Mouse (Mus musculus): ENCODE measurements at regions not wholly inside any gene's neighbourhood (a gene's known extent, or its start where the extent isn't known, plus 50 kb on each side); places are given as distances from the start of the nearest gene placed in this dataset.

GRCm38 (mm10) chr8:54330106-54330505 lies 199.3 kb upstream of the Asb5 start:
- no peak overlapping the region for H3K9ac ChIP-seq (ENCODE audit: low read length)
- H3K27me3 ChIP-seq (ENCODE audit: control insufficient read depth, insufficient read depth, low read length) = no peaks in the 10 kb centered on the region
- 89% methylated on average over 1 of the region's 1 CpGs for WGBS
- DNase-seq (ENCODE audit: low spot score) (no peak), ATAC-seq (replicated peaks; ENCODE audit: low FRiP score) (no peak)
- no peak overlapping the region for H3K27ac ChIP-seq (ENCODE audit: low read depth, low read length)
- H3K36me3 ChIP-seq (ENCODE audit: control insufficient read depth, insufficient read depth, low read length) = no peaks in the 10 kb centered on the region
- no peaks in the 10 kb centered on the region for H3K4me1 ChIP-seq (replicated peaks; ENCODE audit: control insufficient read depth, insufficient read depth, low read length)
- H3K4me2 ChIP-seq (ENCODE audit: low read depth, low read length, severe bottlenecking) = no peak overlapping the region
- no peaks in the 10 kb centered on the region for H3K9me3 ChIP-seq (ENCODE audit: control insufficient read depth, low read length)
- H3K4me3 ChIP-seq (ENCODE audit: low read depth, low read length) = no peak overlapping the region

GRCm38 (mm10) chr8:54331883-54332282 lies 197.5 kb upstream of the Asb5 start:
- DNase-seq (ENCODE audit: low spot score) (no peak), ATAC-seq (replicated peaks; ENCODE audit: low FRiP score) (no peak)
- H3K27me3 ChIP-seq (ENCODE audit: control insufficient read depth, insufficient read depth, low read length) = no peaks in the 10 kb centered on the region
- no peak overlapping the region for H3K9ac ChIP-seq (ENCODE audit: low read length)
- H3K27ac ChIP-seq (ENCODE audit: low read depth, low read length) = no peak overlapping the region
- no peaks in the 10 kb centered on the region for H3K4me1 ChIP-seq (replicated peaks; ENCODE audit: control insufficient read depth, insufficient read depth, low read length)
- WGBS = 67% methylated on average over 1 of the region's 1 CpGs
- H3K4me3 ChIP-seq (ENCODE audit: low read depth, low read length) = no peak overlapping the region
- no peaks in the 10 kb centered on the region for H3K9me3 ChIP-seq (ENCODE audit: control insufficient read depth, low read length)
- no peaks in the 10 kb centered on the region for H3K36me3 ChIP-seq (ENCODE audit: control insufficient read depth, insufficient read depth, low read length)
- H3K4me2 ChIP-seq (ENCODE audit: low read depth, low read length, severe bottlenecking) = no peak overlapping the region

- Histone ChIP-seq H3K27ac (ENCODE audit: low read depth, low read length) (no peak overlapping the region), H3K4me1 (replicated peaks; ENCODE audit: control insufficient read depth, insufficient read depth, low read length) (no peaks in the 10 kb centered on the region), H3K4me2 (ENCODE audit: low read depth, low read length, severe bottlenecking) (no peak overlapping the region), H3K9ac (ENCODE audit: low read length) (no peak overlapping the region), H3K27me3 (ENCODE audit: control insufficient read depth, insufficient read depth, low read length) (no peaks in the 10 kb centered on the region), H3K36me3 (ENCODE audit: control insufficient read depth, insufficient read depth, low read length) (no peaks in the 10 kb centered on the region), H3K4me3 (ENCODE audit: low read depth, low read length) (no peak overlapping the region), H3K9me3 (ENCODE audit: control insufficient read depth, low read length) (no peaks in the 10 kb centered on the region)
- ATAC-seq (replicated peaks; ENCODE audit: low FRiP score) = no peak
- no peak for DNase-seq (ENCODE audit: low spot score)
- 87% methylated on average over 6 of the region's 6 CpGs for WGBS
These were observed 178.3 kb upstream of the Asb5 start for GRCm38 (mm10) chr8:54351123-54351522.

- no peak overlapping the region for H3K27ac ChIP-seq (ENCODE audit: low read depth, low read length)
- H3K4me3 ChIP-seq (ENCODE audit: low read depth, low read length) = no peak overlapping the region
- no peaks in the 10 kb centered on the region for H3K36me3 ChIP-seq (ENCODE audit: control insufficient read depth, insufficient read depth, low read length)
- H3K4me1 ChIP-seq (replicated peaks; ENCODE audit: control insufficient read depth, insufficient read depth, low read length) = no peaks in the 10 kb centered on the region
- H3K4me2 ChIP-seq (ENCODE audit: low read depth, low read length, severe bottlenecking) = no peak overlapping the region
- ATAC-seq (replicated peaks; ENCODE audit: low FRiP score) = no peak
- H3K9me3 ChIP-seq (ENCODE audit: control insufficient read depth, low read length) = no peaks in the 10 kb centered on the region
- no peak overlapping the region for H3K9ac ChIP-seq (ENCODE audit: low read length)
- DNase-seq (ENCODE audit: low spot score) = no peak
- H3K27me3 ChIP-seq (ENCODE audit: control insufficient read depth, insufficient read depth, low read length) = no peaks in the 10 kb centered on the region
- 71% methylated on average over 3 of the region's 3 CpGs for WGBS
These were observed 167.7 kb upstream of the Asb5 start for GRCm38 (mm10) chr8:54361716-54362115.

GRCm38 (mm10) chr8:54370501-54370900 lies 158.9 kb upstream of the Asb5 start:
- Histone ChIP-seq H3K4me1 (replicated peaks; ENCODE audit: control insufficient read depth, insufficient read depth, low read length) (no peaks in the 10 kb centered on the region), H3K27ac (ENCODE audit: low read depth, low read length) (no peak overlapping the region), H3K9ac (ENCODE audit: low read length) (no peak overlapping the region), H3K27me3 (ENCODE audit: control insufficient read depth, insufficient read depth, low read length) (no peaks in the 10 kb centered on the region), H3K4me2 (ENCODE audit: low read depth, low read length, severe bottlenecking) (no peak overlapping the region), H3K4me3 (ENCODE audit: low read depth, low read length) (no peak overlapping the region), H3K9me3 (ENCODE audit: control insufficient read depth, low read length) (no peaks in the 10 kb centered on the region), H3K36me3 (ENCODE audit: control insufficient read depth, insufficient read depth, low read length) (no peaks in the 10 kb centered on the region)
- DNase-seq (ENCODE audit: low spot score) (no peak), ATAC-seq (replicated peaks; ENCODE audit: low FRiP score) (no peak)
- WGBS = 88% methylated on average over 4 of the region's 4 CpGs

- DNase-seq (ENCODE audit: low spot score) = no peak
- Histone ChIP-seq H3K4me3 (ENCODE audit: low read depth, low read length) (no peak overlapping the region), H3K4me2 (ENCODE audit: low read depth, low read length, severe bottlenecking) (no peak overlapping the region), H3K36me3 (ENCODE audit: control insufficient read depth, insufficient read depth, low read length) (no peaks in the 10 kb centered on the region), H3K27me3 (ENCODE audit: control insufficient read depth, insufficient read depth, low read length) (no peaks in the 10 kb centered on the region), H3K4me1 (replicated peaks; ENCODE audit: control insufficient read depth, insufficient read depth, low read length) (no peaks in the 10 kb centered on the region), H3K9me3 (ENCODE audit: control insufficient read depth, low read length) (no peaks in the 10 kb centered on the region), H3K27ac (ENCODE audit: low read depth, low read length) (no peak overlapping the region), H3K9ac (ENCODE audit: low read length) (no peak overlapping the region)
- ATAC-seq (replicated peaks; ENCODE audit: low FRiP score) = no peak; the same call in 1 of the 2 replicates
- 57% methylated on average over 2 of the region's 2 CpGs for WGBS
These were observed 158.3 kb upstream of the Asb5 start for GRCm38 (mm10) chr8:54371073-54371472.

- Histone ChIP-seq H3K4me2 (ENCODE audit: low read depth, low read length, severe bottlenecking) (no peak overlapping the region), H3K9ac (ENCODE audit: low read length) (no peak overlapping the region), H3K4me3 (ENCODE audit: low read depth, low read length) (no peak overlapping the region), H3K27me3 (ENCODE audit: control insufficient read depth, insufficient read depth, low read length) (no peaks in the 10 kb centered on the region), H3K4me1 (replicated peaks; ENCODE audit: control insufficient read depth, insufficient read depth, low read length) (no peaks in the 10 kb centered on the region), H3K36me3 (ENCODE audit: control insufficient read depth, insufficient read depth, low read length) (no peaks in the 10 kb centered on the region), H3K9me3 (ENCODE audit: control insufficient read depth, low read length) (no peaks in the 10 kb centered on the region), H3K27ac (ENCODE audit: low read depth, low read length) (no peak overlapping the region)
- DNase-seq (ENCODE audit: low spot score) = no peak
- ATAC-seq (replicated peaks; ENCODE audit: low FRiP score) = no peak
- 82% methylated on average over 1 of the region's 1 CpGs for WGBS
These were observed 156.5 kb upstream of the Asb5 start for GRCm38 (mm10) chr8:54372921-54373320.

- WGBS = 89% methylated on average over 3 of the region's 3 CpGs
- Histone ChIP-seq H3K36me3 (ENCODE audit: control insufficient read depth, insufficient read depth, low read length) (no peaks in the 10 kb centered on the region), H3K27me3 (ENCODE audit: control insufficient read depth, insufficient read depth, low read length) (no peaks in the 10 kb centered on the region), H3K4me2 (ENCODE audit: low read depth, low read length, severe bottlenecking) (no peak overlapping the region), H3K4me1 (replicated peaks; ENCODE audit: control insufficient read depth, insufficient read depth, low read length) (no peaks in the 10 kb centered on the region), H3K4me3 (ENCODE audit: low read depth, low read length) (no peak overlapping the region), H3K9me3 (ENCODE audit: control insufficient read depth, low read length) (no peaks in the 10 kb centered on the region), H3K27ac (ENCODE audit: low read depth, low read length) (no peak overlapping the region), H3K9ac (ENCODE audit: low read length) (no peak overlapping the region)
- DNase-seq (ENCODE audit: low spot score) = no peak
- ATAC-seq (replicated peaks; ENCODE audit: low FRiP score) = no peak
These were observed 153.8 kb upstream of the Asb5 start for GRCm38 (mm10) chr8:54375373-54376098.

- no peak overlapping the region for H3K4me2 ChIP-seq (ENCODE audit: low read depth, low read length, severe bottlenecking)
- DNase-seq (ENCODE audit: low spot score) (no peak), ATAC-seq (replicated peaks; ENCODE audit: low FRiP score) (no peak)
- H3K9me3 ChIP-seq (ENCODE audit: control insufficient read depth, low read length) = no peaks in the 10 kb centered on the region
- no peak overlapping the region for H3K27ac ChIP-seq (ENCODE audit: low read depth, low read length)
- H3K27me3 ChIP-seq (ENCODE audit: control insufficient read depth, insufficient read depth, low read length) = no peaks in the 10 kb centered on the region
- WGBS = 72% methylated on average over 2 of the region's 2 CpGs
- H3K9ac ChIP-seq (ENCODE audit: low read length) = no peak overlapping the region
- no peaks in the 10 kb centered on the region for H3K36me3 ChIP-seq (ENCODE audit: control insufficient read depth, insufficient read depth, low read length)
- no peak overlapping the region for H3K4me3 ChIP-seq (ENCODE audit: low read depth, low read length)
- H3K4me1 ChIP-seq (replicated peaks; ENCODE audit: control insufficient read depth, insufficient read depth, low read length) = no peaks in the 10 kb centered on the region
These were observed 149.2 kb upstream of the Asb5 start for GRCm38 (mm10) chr8:54380191-54380590.
